Mouse (Mus musculus): ENCODE data around the gene Dhx29.

DNA sequence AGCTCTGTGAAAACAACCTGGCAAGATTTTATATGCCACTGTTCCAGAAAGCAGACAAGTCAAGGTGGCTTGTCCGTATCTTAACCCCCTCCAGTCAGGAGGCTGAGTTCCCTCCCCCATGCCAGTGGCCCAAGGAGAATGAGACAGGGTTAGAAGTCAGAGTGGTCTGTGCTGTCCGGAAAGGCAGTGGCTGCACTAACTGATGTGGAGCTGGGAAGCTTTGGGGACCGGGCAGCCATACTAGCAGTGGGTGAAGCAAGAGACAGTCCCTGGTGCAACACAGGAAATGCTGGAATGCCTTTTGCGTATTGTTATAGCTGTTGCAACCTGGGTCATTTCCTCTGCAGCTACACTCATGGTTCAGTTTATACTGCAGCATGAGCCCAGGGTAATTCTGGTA lies 63.1 kb downstream of the Dhx29 start:
- TF ChIP-seq POLR2A (IDR thresholded peaks at IDR 0.05; ENCODE audit: insufficient read length, low read depth) (no peak), USF1 (IDR thresholded peaks at IDR 0.05; ENCODE audit: low read depth) (no peak), POLR2AphosphoS2 (IDR thresholded peaks at IDR 0.05; ENCODE audit: insufficient read length, low read depth) (no peak), MAX (IDR thresholded peaks at IDR 0.05; ENCODE audit: low read depth) (no peak), TCF12 (IDR thresholded peaks at IDR 0.05; ENCODE audit: insufficient read depth, poor library complexity, severe bottlenecking) (no peak), MYOD1 (IDR thresholded peaks at IDR 0.05; ENCODE audit: control insufficient read depth in 1 of 3, insufficient read length in 2 of 3, low read depth in 2 of 3) (no peak), TCF3 (IDR thresholded peaks at IDR 0.05; ENCODE audit: insufficient read length, low read depth) (no peak), MYOG (IDR thresholded peaks at IDR 0.05; ENCODE audit: control insufficient read depth in 1 of 3, insufficient read depth in 1 of 3, insufficient read length in 2 of 3, low read depth in 2 of 3) (no peak), E2F4 (IDR thresholded peaks at IDR 0.05; ENCODE audit: insufficient read depth) (no peak), SRF (IDR thresholded peaks at IDR 0.05; ENCODE audit: control insufficient read depth, insufficient read length, low read depth) (no peak), CEBPB (IDR thresholded peaks at IDR 0.05; ENCODE audit: insufficient read depth, poor library complexity, severe bottlenecking) (no peak)

Measured in myocyte (in vitro differentiated cells).